ENCODE assay signal across 26 mouse cellular contexts in genomic region chr4:102582963-102583362, GRCm38 (mm10).
DNase-seq lines count a peak whose midpoint lies in the region; ATAC-seq lines count a peak whose summit lies in the region.
"Had no signal": no experiment of that assay in that cellular context is flagged by ENCODE, and none has a peak within 500 bp of the region (broad histone marks: within the 10 kb centered on the region; RNA-seq: fewer than 3 reads in every experiment).

No protein-coding gene starts in this region.

- no peaks in the 10 kb centered on the region for H3K27me3 ChIP-seq in intestine, embryonic 14.5 days (replicated peaks; ENCODE audit: control insufficient read depth, insufficient read depth, low read length)
- H3K27me3 ChIP-seq in intestine, embryonic 16.5 days (replicated peaks; ENCODE audit: control insufficient read depth, insufficient read depth, low read length): no peaks in the 10 kb centered on the region
- H3K27me3 ChIP-seq in midbrain, embryonic 11.5 days (ENCODE audit: control insufficient read depth, insufficient read depth, low read length): no peaks in the 10 kb centered on the region
- H3K27me3 ChIP-seq in midbrain, embryonic 13.5 days: no peaks in the 10 kb centered on the region
- H3K27me3 ChIP-seq: embryonic facial prominence, embryonic 13.5 days; forebrain, embryonic 15.5 days; hindbrain, embryonic 13.5 days had no signal

- peak; percentile 36 for DNase-seq in heart, adult 11 months
- DNase-seq in heart, adult 9 months (ENCODE audit: low spot score in 2 of 2): no peak
- DNase-seq in intestine, embryonic 14.5 days (ENCODE audit: low spot score): peak; percentile 13
- DNase-seq in midbrain, embryonic 11.5 days (ENCODE audit: low spot score, missing footprints): peak; percentile 51
- no peak for DNase-seq in frontal cortex, postnatal 25 days (ENCODE audit: low spot score in 2 of 2)
- DNase-seq: adrenal gland, adult 2 months; adrenal gland, postnatal 14 days; B cell, adult 2 months; cerebellum, adult 11-12 months; cerebellum, adult 8-10 months; cerebellum, postnatal 10 days; cerebellum, postnatal 36 days; embryo, embryonic 11 days; gastrocnemius, postnatal 14 days had no signal

- WGBS in intestine, embryonic 14.5 days: 78% methylated on average over 6 of the region's 6 CpGs
- WGBS in intestine, embryonic 16.5 days: 74% methylated on average over 6 of the region's 6 CpGs
- 82% methylated on average over 6 of the region's 6 CpGs for WGBS in midbrain, embryonic 11.5 days
- 82% methylated on average over 6 of the region's 6 CpGs for WGBS in midbrain, embryonic 13.5 days

- no peak overlapping the region for H3K27ac ChIP-seq in intestine, embryonic 14.5 days (ENCODE audit: low read depth)
- no peak overlapping the region for H3K27ac ChIP-seq in intestine, embryonic 16.5 days (ENCODE audit: low read length)
- no peak overlapping the region for H3K27ac ChIP-seq in midbrain, embryonic 11.5 days (ENCODE audit: low read depth, low read length)
- no peak overlapping the region for H3K27ac ChIP-seq in midbrain, embryonic 13.5 days
- H3K27ac ChIP-seq: embryonic facial prominence, embryonic 10.5 days; embryonic facial prominence, embryonic 13.5 days; forebrain, embryonic 12.5 days; forebrain, embryonic 15.5 days; heart, embryonic 10.5 days; hindbrain, embryonic 10.5 days; hindbrain, embryonic 13.5 days had no signal

- H3K4me2 ChIP-seq in intestine, embryonic 14.5 days (ENCODE audit: low read length): no peak overlapping the region
- H3K4me2 ChIP-seq in intestine, embryonic 16.5 days (ENCODE audit: low read depth, low read length): no peak overlapping the region
- H3K4me2 ChIP-seq in midbrain, embryonic 11.5 days: no peak overlapping the region
- no peak overlapping the region for H3K4me2 ChIP-seq in midbrain, embryonic 13.5 days (replicated peaks)
- H3K4me2 ChIP-seq: embryonic facial prominence, embryonic 13.5 days; forebrain, embryonic 12.5 days; forebrain, embryonic 15.5 days; hindbrain, embryonic 13.5 days had no signal

- no peak for ATAC-seq in intestine, embryonic 14.5 days (replicated peaks; ENCODE audit: low FRiP score, low TSS enrichment, low read depth)
- no peak for ATAC-seq in intestine, embryonic 16.5 days
- ATAC-seq in midbrain, embryonic 11.5 days (ENCODE audit: low FRiP score): no peak
- no peak for ATAC-seq in midbrain, embryonic 13.5 days
- ATAC-seq: forebrain, embryonic 15.5 days; hindbrain, embryonic 16.5 days; intestine, postnatal 0 days had no signal

- H3K9ac ChIP-seq in intestine, embryonic 14.5 days (ENCODE audit: low read length): no peak overlapping the region
- H3K9ac ChIP-seq in intestine, embryonic 16.5 days (ENCODE audit: low read depth, low read length): no peak overlapping the region
- no peak overlapping the region for H3K9ac ChIP-seq in midbrain, embryonic 11.5 days (ENCODE audit: low read length)
- no peak overlapping the region for H3K9ac ChIP-seq in midbrain, embryonic 13.5 days (replicated peaks)
- H3K9ac ChIP-seq: embryonic facial prominence, embryonic 13.5 days; forebrain, embryonic 12.5 days; forebrain, embryonic 15.5 days; hindbrain, embryonic 13.5 days had no signal

- H3K4me3 ChIP-seq in intestine, embryonic 14.5 days (ENCODE audit: low read depth, low read length): no peak overlapping the region
- H3K4me3 ChIP-seq in intestine, embryonic 16.5 days (ENCODE audit: low read length): no peak overlapping the region
- H3K4me3 ChIP-seq in midbrain, embryonic 11.5 days (ENCODE audit: low read depth, low read length): no peak overlapping the region
- no peak overlapping the region for H3K4me3 ChIP-seq in midbrain, embryonic 13.5 days (replicated peaks)
- H3K4me3 ChIP-seq: embryonic facial prominence, embryonic 10.5 days; embryonic facial prominence, embryonic 13.5 days; erythroblast, embryonic 14.5 days; forebrain, embryonic 12.5 days; forebrain, embryonic 15.5 days; heart, embryonic 10.5 days; hindbrain, embryonic 10.5 days; hindbrain, embryonic 13.5 days had no signal

- no peaks in the 10 kb centered on the region for H3K36me3 ChIP-seq in intestine, embryonic 14.5 days (ENCODE audit: control insufficient read depth, insufficient read depth, low read length)
- H3K36me3 ChIP-seq in intestine, embryonic 16.5 days (ENCODE audit: control insufficient read depth, insufficient read depth, low read length): no peaks in the 10 kb centered on the region
- H3K36me3 ChIP-seq in midbrain, embryonic 11.5 days (ENCODE audit: control insufficient read depth, insufficient read depth, low read length): no peaks in the 10 kb centered on the region
- no peaks in the 10 kb centered on the region for H3K36me3 ChIP-seq in midbrain, embryonic 13.5 days
- H3K36me3 ChIP-seq: embryonic facial prominence, embryonic 10.5 days; embryonic facial prominence, embryonic 13.5 days; forebrain, embryonic 12.5 days; forebrain, embryonic 15.5 days; heart, embryonic 10.5 days; hindbrain, embryonic 10.5 days; hindbrain, embryonic 13.5 days had no signal

- H3K4me1 ChIP-seq in intestine, embryonic 14.5 days (replicated peaks; ENCODE audit: control insufficient read depth, insufficient read depth, low read length): peaks cover 6% of the 10 kb centered on the region; the same call in 1 of the 2 replicates
- H3K4me1 ChIP-seq in intestine, embryonic 16.5 days (ENCODE audit: control insufficient read depth, insufficient read depth, low read length): peaks cover 3% of the 10 kb centered on the region; the same call in 1 of the 2 replicates
- peaks cover 3% of the 10 kb centered on the region; the same call in 1 of the 2 replicates for H3K4me1 ChIP-seq in midbrain, embryonic 11.5 days (ENCODE audit: control insufficient read depth, insufficient read depth, low read length)
- peaks cover 5% of the 10 kb centered on the region for H3K4me1 ChIP-seq in midbrain, embryonic 13.5 days (replicated peaks)
- H3K4me1 ChIP-seq: embryonic facial prominence, embryonic 13.5 days had no signal

- no peaks in the 10 kb centered on the region for H3K9me3 ChIP-seq in intestine, embryonic 14.5 days (ENCODE audit: control insufficient read depth, low read length)
- H3K9me3 ChIP-seq in intestine, embryonic 16.5 days (ENCODE audit: control insufficient read depth, low read length): no peaks in the 10 kb centered on the region
- no peaks in the 10 kb centered on the region for H3K9me3 ChIP-seq in midbrain, embryonic 11.5 days (ENCODE audit: control insufficient read depth, low read length)
- H3K9me3 ChIP-seq in midbrain, embryonic 13.5 days: no peaks in the 10 kb centered on the region
- H3K9me3 ChIP-seq: embryonic facial prominence, embryonic 10.5 days; embryonic facial prominence, embryonic 13.5 days; forebrain, embryonic 12.5 days; forebrain, embryonic 15.5 days; heart, embryonic 10.5 days; hindbrain, embryonic 10.5 days; hindbrain, embryonic 13.5 days had no signal

Comparison
In these comparisons a context has a peak if more than half of its experiments do, and no peak if none do; other contexts are left out.
1. DNase-seq: peak in heart, adult 11 months (single experiment), intestine, embryonic 14.5 days (single experiment) and midbrain, embryonic 11.5 days (single experiment); none in heart, adult 9 months (0 of 2) and frontal cortex, postnatal 25 days (0 of 2).